Mouse (Mus musculus) hindbrain, embryonic 10.5 days (tissue): ENCODE results near the gene Cars2. TPM values are rescaled to one million over a fixed set of nuclear protein-coding genes. Genes with fewer than 3 reads are reported as not detected.
"Not testable (repeated sequence)": the region's sequence is repeated elsewhere in the genome, so short reads cannot be mapped to it uniquely, and the experiment has no call there.

ENCODE experiments used
- DNase-seq: peaks from one replicate; pipeline ENCODE4 v3.0.0-alpha.2; 2017; ENCODE audit warnings: low spot score
- H3K27ac ChIP-seq: fragments of 300-500 bp; sonication (generic); 2 replicates; pipeline ENCODE4 v1.5.1; 2016; ENCODE audit warnings: mild to moderate bottlenecking, moderate library complexity
- H3K27me3 ChIP-seq: fragments of 300-500 bp; sonication (generic); 2 replicates; pipeline ENCODE4 v1.6.1; 2016; ENCODE audit warnings: mild to moderate bottlenecking; ENCODE audit not compliant: poor library complexity, insufficient read depth, severe bottlenecking
- H3K36me3 ChIP-seq: fragments of 300-500 bp; sonication (generic); 2 replicates; pipeline ENCODE4 v1.6.1; 2016; ENCODE audit warnings: mild to moderate bottlenecking, moderate library complexity
- H3K4me1 ChIP-seq: fragments of 300-500 bp; sonication (generic); replicated peaks from 2 replicates; pipeline ENCODE4 v1.6.1; 2016; ENCODE audit warnings: mild to moderate bottlenecking
- H3K4me3 ChIP-seq: fragments of 300-500 bp; sonication (generic); 2 replicates; pipeline ENCODE4 v1.5.1; 2016; ENCODE audit warnings: mild to moderate bottlenecking, moderate library complexity
- H3K9me3 ChIP-seq: fragments of 300-500 bp; sonication (generic); 2 replicates; pipeline ENCODE4 v1.6.1; 2016; ENCODE audit warnings: mild to moderate bottlenecking, moderate library complexity
- WGBS: fragments of 180-500 bp; shearing (Covaris S2); methylation state at CpG from one replicate; pipeline ENCODE4 v1.1.7; 2016; 5-methylcytosine and 5-hydroxymethylcytosine counted together
- polyA plus RNA-seq: library from polyadenylated mRNA; unstranded; fragments of >200 nt; fragmentation: Nextera tagmentation; extraction: Ambion mirVana; gene quantifications from 2 replicates; pipeline ENCODE4 v1.2.1, GENCODE M21; 2016

Gene Cars2
- polyA plus RNA-seq, 1 experiment from 2014 or later: 19.5 TPM

DNA sequence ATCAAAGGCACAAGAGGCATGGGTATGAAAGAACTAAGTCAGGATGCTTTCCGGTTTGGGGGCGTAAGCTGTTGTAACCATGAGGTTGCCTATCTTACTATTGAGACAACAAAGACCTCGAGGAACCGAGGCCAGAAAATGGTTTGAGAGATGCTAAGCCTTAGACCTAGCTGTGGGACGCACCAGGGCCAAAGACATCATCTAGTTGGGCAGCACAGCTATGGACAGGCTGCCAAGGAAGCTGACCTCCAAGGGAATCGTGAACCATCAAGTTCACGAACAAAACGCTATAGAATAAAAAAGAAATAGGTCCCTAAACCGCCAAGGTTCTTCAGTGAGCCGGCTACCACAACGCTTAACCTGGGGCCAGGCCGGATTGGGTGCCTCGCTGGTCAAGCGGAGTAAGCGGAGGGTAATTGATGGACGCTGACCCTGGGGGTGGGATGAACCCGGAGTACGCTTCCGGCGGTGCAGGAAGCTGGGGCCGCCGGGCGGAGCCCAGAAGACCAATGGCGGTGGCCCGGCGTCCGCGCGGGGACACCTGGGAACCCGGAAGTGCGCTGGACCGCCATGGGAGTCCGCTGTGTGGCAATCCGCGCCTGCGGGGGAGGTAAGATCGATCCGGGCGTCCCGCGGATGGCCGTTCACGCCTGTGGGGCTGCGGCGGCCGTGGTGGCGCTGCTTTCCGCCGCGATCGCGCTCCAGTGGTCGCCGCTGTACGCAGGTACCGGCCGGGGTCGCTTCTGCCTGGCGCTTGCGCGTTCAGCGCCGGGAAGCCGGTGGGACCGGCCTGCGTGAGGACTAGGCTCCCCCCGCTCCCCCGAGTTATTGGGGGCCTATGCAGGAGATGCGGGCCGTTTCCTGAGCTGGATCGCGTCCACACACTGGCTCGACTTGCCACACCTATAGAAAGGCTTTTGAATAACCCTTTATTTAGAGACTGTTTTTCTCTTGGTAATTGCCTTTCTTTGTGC lies 53.3 kb downstream of the Cars2 start, which contains the start of gene Naxd:
TSS of gene Naxd (plus strand) at position 490 of the 974 bp plus-strand sequence.
- Histone ChIP-seq H3K4me1 (peaks cover 24% of the 10 kb centered on the region), H3K9me3 (no peaks in the 10 kb centered on the region), H3K27me3 (no peaks in the 10 kb centered on the region), H3K36me3 (peaks cover 18% of the 10 kb centered on the region), H3K27ac (peak within 1 kb of the TSS; percentile 95), H3K4me3 (peak within 1 kb of the TSS; percentile 98)
- 4% methylated on average over 73 of the region's 73 CpGs for WGBS
- peak; percentile 93 for DNase-seq

DNA sequence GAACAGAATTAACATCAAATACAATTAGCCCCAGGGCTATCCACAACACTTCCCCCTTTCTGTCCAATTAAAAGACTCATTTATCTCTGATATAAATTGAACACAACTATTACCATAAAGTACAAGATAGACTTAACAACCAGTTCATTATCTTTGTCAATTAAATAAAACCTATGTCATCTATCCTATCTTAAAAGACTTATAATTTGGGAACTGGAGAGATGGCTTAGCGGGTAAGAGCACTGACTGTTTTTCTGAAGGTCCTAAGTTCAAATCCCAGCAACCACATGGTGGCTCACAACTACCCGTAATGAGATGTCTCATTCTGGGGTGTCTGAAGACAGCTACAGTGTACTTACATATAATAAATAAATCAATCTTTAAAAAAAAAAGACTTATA lies 58.2 kb downstream of the Cars2 start:
- not testable (repeated sequence) for H3K4me3 ChIP-seq, DNase-seq, H3K27ac ChIP-seq, H3K36me3 ChIP-seq, H3K4me1 ChIP-seq, H3K9me3 ChIP-seq
- H3K27me3 ChIP-seq: peaks cover 22% of the 10 kb centered on the region
- WGBS: 88% methylated on average over 2 of the region's 2 CpGs

DNA sequence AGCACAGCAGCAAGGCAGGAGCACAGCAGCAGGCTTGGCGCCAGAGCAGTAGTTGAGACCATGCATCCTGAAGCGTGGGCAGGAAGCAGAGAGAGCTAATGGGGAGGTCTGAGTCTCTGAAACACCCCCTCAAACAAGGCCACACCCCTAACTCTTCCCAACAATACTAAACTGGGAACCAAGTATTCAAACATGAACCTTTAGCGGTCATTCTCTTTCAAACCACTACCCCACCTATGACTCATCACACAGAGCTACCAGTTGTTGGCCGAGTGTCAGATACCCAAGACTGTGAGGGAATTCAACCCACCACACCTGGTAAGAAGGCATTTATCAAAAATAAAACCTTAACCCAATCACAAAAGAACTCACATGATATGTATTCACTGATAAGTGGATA lies 63.4 kb downstream of the Cars2 start:
- Histone ChIP-seq H3K27me3 (peaks cover 44% of the 10 kb centered on the region), H3K27ac (no peak overlapping the region), H3K36me3 (no peaks in the 10 kb centered on the region), H3K4me3 (no peak overlapping the region), H3K9me3 (no peaks in the 10 kb centered on the region), H3K4me1 (no peaks in the 10 kb centered on the region)
- WGBS: 81% methylated on average over 4 of the region's 4 CpGs
- no peak for DNase-seq

DNA sequence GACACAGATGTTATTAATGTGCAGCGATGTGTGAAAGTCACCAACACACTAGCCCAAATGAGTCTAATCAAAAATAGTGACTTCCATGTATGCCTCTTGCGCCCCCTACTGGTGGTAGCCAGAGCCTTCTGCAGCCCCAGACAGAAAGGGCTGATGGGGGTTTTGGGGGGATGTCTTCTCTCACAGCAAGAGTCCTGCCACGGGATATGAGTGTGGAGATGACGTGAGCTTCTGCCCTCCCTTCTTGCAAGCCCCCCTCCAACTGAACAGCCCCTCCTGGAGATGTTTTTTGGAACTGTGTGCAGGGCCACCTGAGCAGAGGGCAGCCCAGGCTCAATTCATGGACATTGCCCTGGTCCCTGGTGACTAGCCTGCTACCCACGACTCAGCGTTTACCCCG lies 64.4 kb downstream of the Cars2 start:
- Histone ChIP-seq H3K9me3 (no peaks in the 10 kb centered on the region), H3K27ac (no peak overlapping the region), H3K4me3 (no peak overlapping the region), H3K27me3 (peaks cover 49% of the 10 kb centered on the region), H3K36me3 (no peaks in the 10 kb centered on the region), H3K4me1 (peaks cover 6% of the 10 kb centered on the region)
- 31% methylated on average over 7 of the region's 7 CpGs for WGBS
- peak; percentile 75 for DNase-seq

GRCm38 (mm10) chr8:11482537-11482936 lies 68.0 kb downstream of the Cars2 start:
- Histone ChIP-seq H3K36me3 (no peaks in the 10 kb centered on the region), H3K9me3 (no peaks in the 10 kb centered on the region), H3K27me3 (peaks cover 67% of the 10 kb centered on the region), H3K27ac (no peak overlapping the region), H3K4me1 (peaks cover 32% of the 10 kb centered on the region), H3K4me3 (no peak overlapping the region)
- no peak for DNase-seq
- WGBS: 70% methylated on average over 3 of the region's 3 CpGs

DNA sequence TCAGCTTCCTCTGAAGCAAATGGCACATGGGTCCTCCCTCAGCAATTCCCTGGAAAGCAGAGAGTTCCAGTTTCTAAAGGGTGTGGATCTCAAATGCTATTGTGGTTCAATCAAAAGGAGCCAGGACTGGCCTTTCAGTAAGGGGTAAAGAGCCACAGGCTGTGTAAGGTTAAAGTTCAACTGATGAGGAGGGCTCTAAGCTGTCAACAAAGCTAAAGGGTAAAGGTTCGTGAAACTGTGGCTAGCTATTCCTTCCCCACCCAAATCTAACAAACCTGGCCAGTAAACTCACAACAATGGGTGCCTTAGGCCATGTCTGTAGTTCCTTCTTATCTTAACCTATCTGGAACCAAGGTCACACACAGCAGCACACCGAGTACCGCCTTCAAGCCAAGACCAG lies 68.7 kb downstream of the Cars2 start:
- no peak for DNase-seq
- peaks cover 37% of the 10 kb centered on the region for H3K4me1 ChIP-seq
- H3K36me3 ChIP-seq: no peaks in the 10 kb centered on the region
- peaks cover 71% of the 10 kb centered on the region for H3K27me3 ChIP-seq
- H3K9me3 ChIP-seq: no peaks in the 10 kb centered on the region
- no peak overlapping the region for H3K4me3 ChIP-seq
- 53% methylated on average over 3 of the region's 3 CpGs for WGBS
- H3K27ac ChIP-seq: no peak overlapping the region

- DNase-seq: peak; percentile 20
- peaks cover 55% of the 10 kb centered on the region for H3K4me1 ChIP-seq
- peaks cover 88% of the 10 kb centered on the region for H3K27me3 ChIP-seq
- no peak overlapping the region for H3K27ac ChIP-seq
- WGBS: 4% methylated on average over 14 of the region's 14 CpGs
- H3K36me3 ChIP-seq: no peaks in the 10 kb centered on the region
- H3K4me3 ChIP-seq: peak overlapping the region; percentile 58; the same call in 1 of the 2 replicates
- H3K9me3 ChIP-seq: no peaks in the 10 kb centered on the region
These were observed 71.0 kb downstream of the Cars2 start for GRCm38 (mm10) chr8:11479591-11479990.

- Histone ChIP-seq H3K4me3 (peak overlapping the region; percentile 58), H3K36me3 (no peaks in the 10 kb centered on the region), H3K4me1 (peaks cover 55% of the 10 kb centered on the region), H3K9me3 (no peaks in the 10 kb centered on the region), H3K27ac (no peak overlapping the region), H3K27me3 (peaks cover 94% of the 10 kb centered on the region)
- DNase-seq: peak; percentile 35
- WGBS: 2% methylated on average over 23 of the region's 23 CpGs
These were observed 71.6 kb downstream of the Cars2 start for GRCm38 (mm10) chr8:11478807-11479527.

DNA sequence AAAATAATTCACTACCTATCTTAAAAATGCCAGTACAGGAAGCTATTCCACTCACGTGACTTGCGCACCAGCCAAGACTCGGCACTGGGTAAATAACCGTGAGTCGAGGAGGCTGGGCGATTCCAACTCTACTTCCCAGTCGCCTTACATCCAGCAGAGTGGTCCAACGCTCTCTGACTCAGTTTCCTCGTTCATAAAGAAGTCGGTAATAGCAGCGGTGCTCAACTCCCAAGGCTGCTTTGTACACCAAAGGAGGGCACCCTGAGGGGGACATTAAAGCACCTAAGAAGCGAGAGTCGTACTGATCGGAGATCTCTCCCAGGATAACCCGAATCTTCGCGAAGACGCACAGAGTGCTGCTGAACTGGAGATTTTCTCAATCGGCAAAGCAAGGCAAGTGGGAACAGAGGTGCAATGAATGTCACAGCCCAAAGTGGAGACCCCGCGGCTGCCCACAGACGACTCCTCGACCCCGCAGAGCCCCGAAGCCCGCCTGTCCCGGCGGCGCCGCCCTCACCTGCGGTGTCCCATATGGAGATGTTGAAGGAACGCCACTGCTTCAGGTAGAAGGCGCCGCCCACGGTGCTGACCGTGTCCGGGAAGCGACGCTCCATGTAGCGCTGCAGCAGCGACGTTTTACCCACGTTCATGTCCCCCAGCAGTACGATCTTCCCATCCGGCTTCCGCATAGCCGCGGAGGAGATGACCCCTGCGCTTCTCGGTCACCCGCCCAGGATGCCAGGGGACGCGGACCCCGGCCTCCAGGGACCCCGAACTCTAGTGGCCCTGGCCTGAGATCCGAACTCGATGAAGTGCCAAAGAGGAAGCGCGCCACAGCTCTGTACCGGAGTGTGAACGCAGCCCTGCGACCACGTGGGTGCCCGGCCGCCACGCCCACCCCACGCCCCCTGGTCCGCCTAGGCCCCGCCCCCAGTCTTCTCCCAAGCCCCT lies 72.5 kb downstream of the Cars2 start, which contains the start of gene Rab20:
TSS of gene Rab20 (minus strand) at position 900 of the 951 bp plus-strand sequence.
- DNase-seq: peak; percentile 76
- peaks cover 94% of the 10 kb centered on the region for H3K27me3 ChIP-seq
- no peaks in the 10 kb centered on the region for H3K36me3 ChIP-seq
- H3K4me3 ChIP-seq: peak within 1 kb of the TSS; percentile 58
- peaks cover 61% of the 10 kb centered on the region for H3K4me1 ChIP-seq
- no peak within 1 kb of the TSS for H3K27ac ChIP-seq
- under 1% methylated on average over 69 of the region's 69 CpGs for WGBS
- H3K9me3 ChIP-seq: no peaks in the 10 kb centered on the region

- no peak overlapping the region for H3K27ac ChIP-seq
- no peaks in the 10 kb centered on the region for H3K36me3 ChIP-seq
- H3K9me3 ChIP-seq: no peaks in the 10 kb centered on the region
- peaks cover 69% of the 10 kb centered on the region for H3K4me1 ChIP-seq
- 3% methylated on average over 9 of the region's 9 CpGs for WGBS
- no peak for DNase-seq
- peak overlapping the region; percentile 39 for H3K4me3 ChIP-seq
- peaks cover 98% of the 10 kb centered on the region for H3K27me3 ChIP-seq
These were observed 73.4 kb downstream of the Cars2 start for GRCm38 (mm10) chr8:11477178-11477553.

- 3% methylated on average over 24 of the region's 24 CpGs for WGBS
- Histone ChIP-seq H3K4me1 (peaks cover 65% of the 10 kb centered on the region), H3K27ac (peak overlapping the region; percentile 16; the same call in 1 of the 2 replicates), H3K9me3 (no peaks in the 10 kb centered on the region), H3K4me3 (peak overlapping the region; percentile 39), H3K27me3 (peaks cover 98% of the 10 kb centered on the region), H3K36me3 (no peaks in the 10 kb centered on the region)
- DNase-seq: peak; percentile 52
These were observed 74.0 kb downstream of the Cars2 start for GRCm38 (mm10) chr8:11476338-11477177.
